Mouse (Mus musculus) neural tube, embryonic 15.5 days (tissue): ENCODE data around the gene Rap1gap. TPM values are rescaled to one million over a fixed set of nuclear protein-coding genes. Genes with fewer than 3 reads are reported as not detected.

ENCODE experiments used
- ATAC-seq: fragments of 200-750 bp; cut with Nextera tagmentation; 2 replicates; pipeline ENCODE4 v1.8.0; 2017; ENCODE audit warnings: mild to moderate bottlenecking, moderate TSS enrichment, moderate library complexity; ENCODE audit not compliant: low FRiP score
- H3K27ac ChIP-seq: fragments of 300-500 bp; sonication (generic); replicated peaks from 2 replicates; pipeline ENCODE4 v1.5.1; 2015; ENCODE audit warnings: mild to moderate bottlenecking, inconsistent platforms
- H3K27me3 ChIP-seq: fragments of 300-500 bp; sonication (generic); replicated peaks from 2 replicates; pipeline ENCODE4 v1.6.1; 2015; ENCODE audit warnings: inconsistent platforms
- H3K36me3 ChIP-seq: fragments of 300-500 bp; sonication (generic); 2 replicates; pipeline ENCODE4 v1.6.1; 2015; ENCODE audit warnings: inconsistent platforms
- H3K4me1 ChIP-seq: fragments of 300-500 bp; sonication (generic); 2 replicates; pipeline ENCODE4 v1.6.1; 2015; ENCODE audit warnings: inconsistent platforms
- H3K4me2 ChIP-seq: fragments of 300-500 bp; sonication (generic); 2 replicates; pipeline ENCODE4 v1.6.1; 2015; ENCODE audit warnings: inconsistent platforms, mild to moderate bottlenecking, moderate library complexity
- H3K4me3 ChIP-seq: fragments of 300-500 bp; sonication (generic); replicated peaks from 2 replicates; pipeline ENCODE4 v1.5.1; 2015; ENCODE audit warnings: mild to moderate bottlenecking, inconsistent platforms
- H3K9ac ChIP-seq: fragments of 300-500 bp; sonication (generic); replicated peaks from 2 replicates; pipeline ENCODE4 v1.6.1; 2015; ENCODE audit warnings: mild to moderate bottlenecking, inconsistent platforms
- H3K9me3 ChIP-seq: fragments of 300-500 bp; sonication (generic); replicated peaks from 2 replicates; pipeline ENCODE4 v1.6.1; 2016; ENCODE audit warnings: inconsistent platforms
- WGBS: fragments of 180-500 bp; shearing (Covaris S2); methylation state at CpG from one replicate; pipeline ENCODE4 v1.1.7; 2015; ENCODE audit warnings: mixed read lengths; 5-methylcytosine and 5-hydroxymethylcytosine counted together
- polyA plus RNA-seq: library from polyadenylated mRNA; unstranded; fragments of >200 nt; fragmentation: Nextera tagmentation; extraction: Ambion mirVana; gene quantifications from 2 replicates; pipeline ENCODE4 v1.2.1, GENCODE M21; 2015

Rap1gap gene
- polyA plus RNA-seq, 1 experiment from 2014 or later = 106 TPM

GRCm38 (mm10) chr4:137646262-137646661 is 18.3 kb upstream of the Rap1gap start:
- no peak overlapping the region for H3K9ac ChIP-seq
- H3K27ac ChIP-seq = no peak overlapping the region
- no peaks in the 10 kb centered on the region for H3K27me3 ChIP-seq
- no peak for ATAC-seq
- no peak overlapping the region for H3K4me3 ChIP-seq
- H3K9me3 ChIP-seq = no peaks in the 10 kb centered on the region
- H3K36me3 ChIP-seq = peaks cover 67% of the 10 kb centered on the region
- no peak overlapping the region for H3K4me2 ChIP-seq
- H3K4me1 ChIP-seq = 0 out of 2 replicates have a peak, but pooled peaks cover 5% of the 10 kb centered on the region

GRCm38 (mm10) chr4:137647648-137648047 is 16.9 kb upstream of the Rap1gap start:
- Histone ChIP-seq H3K9me3 (no peaks in the 10 kb centered on the region), H3K4me3 (no peak overlapping the region), H3K27ac (no peak overlapping the region), H3K36me3 (peaks cover 81% of the 10 kb centered on the region), H3K4me1 (0 out of 2 replicates have a peak, but pooled peaks cover 2% of the 10 kb centered on the region), H3K9ac (no peak overlapping the region), H3K4me2 (no peak overlapping the region), H3K27me3 (no peaks in the 10 kb centered on the region)
- ATAC-seq = no peak
- 78% methylated on average over 6 of the region's 6 CpGs for WGBS

GRCm38 (mm10) chr4:137648230-137648629 is 16.3 kb upstream of the Rap1gap start:
- no peaks in the 10 kb centered on the region for H3K4me1 ChIP-seq
- no peaks in the 10 kb centered on the region for H3K9me3 ChIP-seq
- WGBS = 88% methylated on average over 9 of the region's 9 CpGs
- no peak for ATAC-seq
- no peak overlapping the region for H3K9ac ChIP-seq
- no peak overlapping the region for H3K27ac ChIP-seq
- no peak overlapping the region for H3K4me2 ChIP-seq
- H3K36me3 ChIP-seq = peaks cover 87% of the 10 kb centered on the region
- no peak overlapping the region for H3K4me3 ChIP-seq
- H3K27me3 ChIP-seq = no peaks in the 10 kb centered on the region

GRCm38 (mm10) chr4:137650912-137651311 is 13.6 kb upstream of the Rap1gap start:
- no peaks in the 10 kb centered on the region for H3K9me3 ChIP-seq
- H3K27me3 ChIP-seq = no peaks in the 10 kb centered on the region
- no peaks in the 10 kb centered on the region for H3K4me1 ChIP-seq
- WGBS = 86% methylated on average over 5 of the region's 5 CpGs
- H3K27ac ChIP-seq = no peak overlapping the region
- no peak for ATAC-seq
- H3K4me3 ChIP-seq = no peak overlapping the region
- no peak overlapping the region for H3K4me2 ChIP-seq
- H3K9ac ChIP-seq = no peak overlapping the region
- H3K36me3 ChIP-seq = peaks cover 90% of the 10 kb centered on the region

GRCm38 (mm10) chr4:137652835-137653346 is 11.6 kb upstream of the Rap1gap start:
- 96% methylated on average over 5 of the region's 5 CpGs for WGBS
- Histone ChIP-seq H3K9me3 (no peaks in the 10 kb centered on the region), H3K4me3 (no peak overlapping the region), H3K36me3 (peaks cover 96% of the 10 kb centered on the region), H3K4me1 (no peaks in the 10 kb centered on the region), H3K27me3 (no peaks in the 10 kb centered on the region), H3K27ac (no peak overlapping the region), H3K9ac (no peak overlapping the region), H3K4me2 (no peak overlapping the region)
- no peak for ATAC-seq

GRCm38 (mm10) chr4:137655241-137656031 is 9.1 kb upstream of the Rap1gap start:
- H3K4me2 ChIP-seq = no peak overlapping the region
- H3K36me3 ChIP-seq = peaks cover 75% of the 10 kb centered on the region
- no peak for ATAC-seq
- no peak overlapping the region for H3K4me3 ChIP-seq
- H3K4me1 ChIP-seq = peaks cover 4% of the 10 kb centered on the region
- H3K27me3 ChIP-seq = no peaks in the 10 kb centered on the region
- no peak overlapping the region for H3K9ac ChIP-seq
- no peaks in the 10 kb centered on the region for H3K9me3 ChIP-seq
- H3K27ac ChIP-seq = no peak overlapping the region
- 76% methylated on average over 18 of the region's 18 CpGs for WGBS

- Histone ChIP-seq H3K36me3 (peaks cover 53% of the 10 kb centered on the region), H3K4me3 (no peak overlapping the region), H3K4me2 (no peak overlapping the region), H3K9ac (no peak overlapping the region), H3K27ac (no peak overlapping the region), H3K9me3 (no peaks in the 10 kb centered on the region), H3K4me1 (peaks cover 17% of the 10 kb centered on the region), H3K27me3 (no peaks in the 10 kb centered on the region)
- no peak for ATAC-seq
- WGBS = 85% methylated on average over 8 of the region's 8 CpGs
Observed at GRCm38 (mm10) chr4:137657674-137658073, 6.9 kb upstream of the Rap1gap start.

- no peaks in the 10 kb centered on the region for H3K9me3 ChIP-seq
- H3K4me3 ChIP-seq = no peak overlapping the region
- peaks cover 24% of the 10 kb centered on the region for H3K4me1 ChIP-seq
- H3K9ac ChIP-seq = no peak overlapping the region
- 0 out of 2 replicates have a peak, but pooled peaks cover 4% of the 10 kb centered on the region for H3K27me3 ChIP-seq
- no peak overlapping the region for H3K27ac ChIP-seq
- no peak overlapping the region for H3K4me2 ChIP-seq
- no peak for ATAC-seq
- WGBS = 78% methylated on average over 4 of the region's 4 CpGs
- peaks cover 35% of the 10 kb centered on the region for H3K36me3 ChIP-seq
Observed at GRCm38 (mm10) chr4:137659541-137659940, 5.0 kb upstream of the Rap1gap start.

- no peak overlapping the region for H3K9ac ChIP-seq
- 62% methylated on average over 10 of the region's 10 CpGs for WGBS
- no peak overlapping the region for H3K4me3 ChIP-seq
- H3K9me3 ChIP-seq = no peaks in the 10 kb centered on the region
- no peak for ATAC-seq
- no peak overlapping the region for H3K4me2 ChIP-seq
- peak overlapping the region; percentile 42; the same call in 1 of the 2 replicates for H3K27ac ChIP-seq
- peaks cover 32% of the 10 kb centered on the region for H3K4me1 ChIP-seq
- peaks cover 25% of the 10 kb centered on the region for H3K36me3 ChIP-seq
- 0 out of 2 replicates have a peak, but pooled peaks cover 4% of the 10 kb centered on the region for H3K27me3 ChIP-seq
Observed at GRCm38 (mm10) chr4:137660364-137661077, 4.0 kb upstream of the Rap1gap start.

- peak overlapping the region; percentile 42; the same call in 1 of the 2 replicates for H3K27ac ChIP-seq
- no peak for ATAC-seq
Observed at GRCm38 (mm10) chr4:137661078-137661450, 3.5 kb upstream of the Rap1gap start.

GRCm38 (mm10) chr4:137661547-137661946 is 3.0 kb upstream of the Rap1gap start:
- H3K4me3 ChIP-seq = no peak overlapping the region
- H3K9me3 ChIP-seq = no peaks in the 10 kb centered on the region
- H3K36me3 ChIP-seq = peaks cover 15% of the 10 kb centered on the region
- H3K4me2 ChIP-seq = no peak overlapping the region
- ATAC-seq = no peak
- no peak overlapping the region for H3K9ac ChIP-seq
- 0 out of 2 replicates have a peak, but pooled peaks cover 4% of the 10 kb centered on the region for H3K27me3 ChIP-seq
- WGBS = 55% methylated on average over 5 of the region's 6 CpGs
- H3K4me1 ChIP-seq = peaks cover 42% of the 10 kb centered on the region
- peak overlapping the region; percentile 63 for H3K27ac ChIP-seq

More at GRCm38 (mm10) chr4:137661078-137661450, 3.5 kb upstream of the Rap1gap start:
- Histone ChIP-seq H3K4me2 (no peak overlapping the region), H3K9ac (no peak overlapping the region), H3K4me3 (no peak overlapping the region), H3K36me3 (peaks cover 20% of the 10 kb centered on the region), H3K9me3 (no peaks in the 10 kb centered on the region), H3K27me3 (0 out of 2 replicates have a peak, but pooled peaks cover 4% of the 10 kb centered on the region), H3K4me1 (peaks cover 37% of the 10 kb centered on the region)
- 52% methylated on average over 2 of the region's 2 CpGs for WGBS
